Mouse (Mus musculus): ENCODE measurements around the gene Drap1.

Gene Drap1

DNA sequence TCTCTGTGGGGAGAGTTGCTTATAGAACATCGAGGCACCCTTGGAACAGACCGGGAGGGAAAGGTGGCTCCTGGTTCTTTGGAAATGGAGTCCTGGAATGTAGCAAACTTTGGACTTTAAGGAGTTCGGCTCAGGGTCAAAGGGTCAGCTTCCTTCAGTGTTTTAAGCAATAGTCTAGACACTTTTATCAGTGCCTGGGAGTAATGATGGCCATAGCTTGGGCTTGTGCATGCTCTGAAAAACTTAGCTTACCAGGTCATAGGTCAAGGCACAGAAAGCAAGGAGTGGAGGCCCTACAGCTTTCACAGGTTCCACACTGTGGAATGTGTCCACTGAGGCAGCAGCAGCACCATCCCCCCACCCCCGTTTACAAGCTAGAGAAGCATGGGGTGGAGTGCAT, 50.0 kb downstream of the Drap1 start:
- no peak for DNase-seq

DNA sequence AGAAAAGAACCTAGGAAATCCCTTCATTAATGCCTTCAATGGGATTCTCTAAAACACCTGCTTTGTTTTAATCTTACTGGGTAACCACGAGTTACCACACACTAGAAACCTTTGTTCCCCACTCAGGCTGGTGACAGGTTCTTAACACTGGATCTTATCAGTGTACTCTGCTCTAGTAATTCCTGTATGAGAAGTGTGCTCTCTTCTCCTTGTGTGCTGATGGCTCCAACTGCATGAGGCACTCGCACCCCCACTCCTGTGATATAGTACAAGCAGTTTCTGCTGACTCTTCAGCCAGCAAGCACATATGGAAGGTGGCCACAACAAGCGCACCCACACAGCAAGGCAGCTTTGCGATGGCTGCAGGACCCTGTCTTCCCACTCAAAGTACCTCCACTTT, 50.6 kb downstream of the Drap1 start:
- no peak for DNase-seq

Data from cerebellum, postnatal 25 days (tissue).